Mouse (Mus musculus): ENCODE data around the gene Cyb561d2. TPM values are rescaled to one million over a fixed set of nuclear protein-coding genes. Genes with fewer than 3 reads are reported as not detected.
A peak's percentile ranks its signal among the peaks of the same experiment; 100 is the strongest.

Cyb561d2 gene
- polyA plus RNA-seq, 1 experiment, result 31.3 TPM

DNA sequence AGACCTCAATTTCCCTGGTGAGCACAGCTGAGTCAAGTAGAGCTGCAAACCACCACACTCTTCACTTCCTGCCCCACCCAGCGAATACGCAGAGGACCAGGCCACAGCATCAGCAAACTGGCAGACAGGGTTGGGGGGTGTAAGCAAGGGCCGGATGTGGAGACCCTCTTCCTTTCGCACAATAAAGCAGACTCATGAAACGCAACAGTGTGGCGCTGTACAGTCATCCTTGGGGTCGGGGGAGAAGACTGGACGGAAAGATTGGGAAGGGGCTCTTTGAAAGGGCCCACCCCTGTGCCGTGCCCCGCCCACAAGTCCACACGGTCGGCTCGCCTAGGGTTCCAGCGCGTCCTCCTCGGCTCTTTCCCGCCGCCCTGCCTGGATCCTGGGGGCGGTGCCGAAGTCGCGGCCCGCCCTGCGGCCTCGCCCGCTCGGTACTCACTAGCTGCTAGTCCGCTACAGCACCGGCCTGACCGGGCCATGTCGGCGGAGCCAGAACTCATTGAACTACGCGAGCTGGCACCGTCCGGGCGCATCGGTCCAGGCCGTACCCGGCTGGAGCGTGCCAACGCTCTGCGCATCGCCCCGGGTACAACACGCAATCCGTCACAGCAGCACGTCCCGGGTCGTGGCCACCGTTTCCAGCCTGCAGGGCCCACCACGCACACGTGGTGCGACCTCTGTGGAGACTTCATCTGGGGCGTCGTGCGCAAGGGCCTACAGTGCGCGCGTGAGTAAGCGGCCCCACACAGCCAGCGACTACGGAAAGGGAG, 9.3 kb upstream of the Cyb561d2 start, which contains the start of gene Rassf1:
Rassf1 (plus strand) TSS at position 439 of the 773 bp plus-strand sequence.
- Histone ChIP-seq H3K27ac (ENCODE audit: insufficient read depth, low read length) (no peak within 1 kb of the TSS), H3K4me3 (ENCODE audit: insufficient read depth, low read length) (peak within 1 kb of the TSS; percentile 6; the same call in 1 of the 2 replicates), H3K4me1 (ENCODE audit: control insufficient read depth, insufficient read depth, low read length) (peaks cover 1% of the 10 kb centered on the region; the same call in 1 of the 2 replicates)
- TF ChIP-seq CTCF (IDR thresholded peaks at IDR 0.05; ENCODE audit: extremely low read depth, insufficient read depth, low read length), result no peak
- TF ChIP-seq POLR2A (IDR thresholded peaks at IDR 0.05; ENCODE audit: extremely low read depth, insufficient read depth, low read length), result no peak

- no peak for TF ChIP-seq CTCF (IDR thresholded peaks at IDR 0.05; ENCODE audit: extremely low read depth, insufficient read depth, low read length)
- TF ChIP-seq POLR2A (IDR thresholded peaks at IDR 0.05; ENCODE audit: extremely low read depth, insufficient read depth, low read length), result no peak
- H3K4me3 ChIP-seq (ENCODE audit: insufficient read depth, low read length), result no peak overlapping the region
- H3K27ac ChIP-seq (ENCODE audit: insufficient read depth, low read length), result no peak overlapping the region
- H3K4me1 ChIP-seq (ENCODE audit: control insufficient read depth, insufficient read depth, low read length), result peaks cover 1% of the 10 kb centered on the region; the same call in 1 of the 2 replicates
Measured at GRCm38 (mm10) chr9:107550491-107551116, 8.6 kb upstream of the Cyb561d2 start.

DNA sequence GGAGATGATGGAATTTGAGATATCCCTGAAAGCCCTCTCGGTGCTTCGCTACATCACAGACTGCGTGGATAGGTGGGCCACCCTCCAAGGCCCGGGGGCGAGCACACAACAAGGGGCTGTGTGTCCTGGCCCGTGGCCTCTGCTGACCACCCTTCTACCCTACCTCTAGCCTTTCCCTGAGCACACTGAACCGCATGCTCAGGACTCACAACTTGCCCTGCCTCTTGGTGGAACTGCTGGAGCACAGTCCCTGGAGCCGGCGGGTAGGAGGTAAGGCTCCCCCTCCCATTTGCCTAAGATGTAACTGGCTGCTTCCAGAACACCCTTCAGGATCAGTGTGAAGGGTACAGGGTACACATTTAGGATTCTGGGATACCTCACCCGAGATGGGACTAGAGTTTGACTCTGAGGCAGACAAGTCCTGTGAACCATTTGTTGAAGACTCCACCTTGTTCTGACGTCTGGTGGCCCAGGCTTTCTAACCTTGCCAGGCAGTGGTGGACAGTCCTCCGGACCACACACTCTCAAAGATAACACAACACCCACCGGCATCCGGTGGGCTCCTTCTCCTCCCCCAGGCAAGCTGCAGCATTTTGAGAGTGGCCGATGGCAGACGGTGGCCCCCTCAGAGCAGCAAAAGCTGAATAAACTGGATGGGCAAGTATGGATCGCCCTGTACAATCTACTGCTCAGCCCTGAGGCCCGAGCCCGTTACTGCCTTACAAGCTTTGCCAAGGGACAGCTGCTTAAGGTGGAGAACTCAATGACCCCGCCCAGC, 7.5 kb upstream of the Cyb561d2 start:
- H3K4me1 ChIP-seq (ENCODE audit: control insufficient read depth, insufficient read depth, low read length), result peaks cover 1% of the 10 kb centered on the region; the same call in 1 of the 2 replicates
- H3K27ac ChIP-seq (ENCODE audit: insufficient read depth, low read length), result no peak overlapping the region
- TF ChIP-seq CTCF (IDR thresholded peaks at IDR 0.05; ENCODE audit: extremely low read depth, insufficient read depth, low read length), result no peak
- H3K4me3 ChIP-seq (ENCODE audit: insufficient read depth, low read length), result no peak overlapping the region

DNA sequence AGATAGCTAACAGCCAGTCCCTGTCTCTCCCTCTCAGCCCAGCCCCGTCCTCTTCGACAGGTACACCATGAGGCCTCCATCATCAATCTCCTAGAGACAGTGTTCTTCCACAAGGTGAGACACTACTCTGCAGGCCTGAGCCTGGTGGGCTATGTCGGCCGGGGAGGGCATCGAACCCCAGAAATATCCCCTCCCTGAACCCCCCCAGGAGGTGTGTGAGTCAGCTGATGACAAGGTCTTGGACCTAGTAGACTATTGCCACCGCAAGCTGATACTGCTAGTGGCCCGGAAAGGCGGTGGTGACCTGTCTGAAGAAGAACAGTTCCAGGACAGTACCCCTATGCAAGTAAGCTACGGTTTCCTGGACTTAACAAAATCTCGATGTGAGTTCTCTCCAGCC, 6.8 kb upstream of the Cyb561d2 start:
- no peak for TF ChIP-seq CTCF (IDR thresholded peaks at IDR 0.05; ENCODE audit: extremely low read depth, insufficient read depth, low read length)
- no peak for TF ChIP-seq POLR2A (IDR thresholded peaks at IDR 0.05; ENCODE audit: extremely low read depth, insufficient read depth, low read length)
- H3K27ac ChIP-seq (ENCODE audit: insufficient read depth, low read length), result no peak overlapping the region
- H3K4me3 ChIP-seq (ENCODE audit: insufficient read depth, low read length), result no peak overlapping the region
- H3K4me1 ChIP-seq (ENCODE audit: control insufficient read depth, insufficient read depth, low read length), result peaks cover 1% of the 10 kb centered on the region; the same call in 1 of the 2 replicates

DNA sequence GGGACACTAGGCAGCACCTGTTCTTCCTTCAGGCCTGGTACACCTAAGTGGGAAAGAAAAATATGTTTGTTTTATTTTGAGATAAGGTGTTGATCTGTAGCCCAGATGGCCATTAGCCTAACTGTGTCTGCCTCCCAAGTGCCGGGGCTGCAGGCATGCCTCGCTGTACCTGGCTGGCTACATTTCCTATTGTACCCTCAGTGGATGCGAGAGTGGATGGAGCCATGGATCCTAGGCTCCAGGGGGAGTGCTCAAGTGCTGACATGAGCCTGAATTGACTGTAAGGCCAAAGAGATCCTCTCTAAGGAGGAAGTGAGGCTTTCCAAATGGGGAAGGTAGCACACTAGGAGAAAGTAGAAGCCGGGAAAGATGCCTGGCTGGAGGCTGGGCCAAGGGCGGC, 6.0 kb upstream of the Cyb561d2 start:
- Histone ChIP-seq H3K4me3 (ENCODE audit: insufficient read depth, low read length) (no peak overlapping the region), H3K27ac (ENCODE audit: insufficient read depth, low read length) (no peak overlapping the region), H3K4me1 (ENCODE audit: control insufficient read depth, insufficient read depth, low read length) (0 out of 2 replicates have a peak, but pooled peaks cover 1% of the 10 kb centered on the region)
- TF ChIP-seq CTCF (IDR thresholded peaks at IDR 0.05; ENCODE audit: extremely low read depth, insufficient read depth, low read length) (no peak), POLR2A (IDR thresholded peaks at IDR 0.05; ENCODE audit: extremely low read depth, insufficient read depth, low read length) (no peak)

- TF ChIP-seq CTCF (IDR thresholded peaks at IDR 0.05; ENCODE audit: extremely low read depth, insufficient read depth, low read length), result no peak
- peak; percentile 40; the same call in 1 of the 2 replicates for TF ChIP-seq POLR2A (IDR thresholded peaks at IDR 0.05; ENCODE audit: extremely low read depth, insufficient read depth, low read length)
- H3K4me3 ChIP-seq (ENCODE audit: insufficient read depth, low read length), result peak within 1 kb of the TSS; percentile 7
- H3K4me1 ChIP-seq (ENCODE audit: control insufficient read depth, insufficient read depth, low read length), result 0 out of 2 replicates have a peak, but pooled peaks cover 1% of the 10 kb centered on the region
- H3K27ac ChIP-seq (ENCODE audit: insufficient read depth, low read length), result no peak within 1 kb of the TSS
Measured at GRCm38 (mm10) chr9:107547026-107547425, 5.0 kb upstream of the Cyb561d2 start, which contains the start of gene Zmynd10. Zmynd10 (plus strand) TSS chr9:107547298.

DNA sequence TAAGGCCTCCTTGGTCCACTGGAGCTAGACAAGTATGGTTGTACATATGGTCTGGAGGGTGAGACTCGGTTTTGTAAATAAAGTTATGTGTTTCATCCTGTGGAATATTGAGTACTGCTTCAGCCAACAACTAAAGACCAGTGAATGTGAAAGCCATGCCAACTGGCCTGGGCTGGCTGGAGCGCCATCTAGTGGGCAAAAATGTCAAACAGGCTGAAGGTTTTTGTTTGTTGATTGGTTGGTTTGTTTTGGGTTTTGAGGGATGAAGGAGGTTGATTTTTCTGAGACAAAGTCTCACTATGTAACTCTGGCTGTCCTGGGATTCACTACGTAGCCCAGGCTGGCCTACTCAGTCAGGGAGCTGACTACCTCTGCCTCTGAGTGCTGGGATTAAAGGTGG, 3.6 kb upstream of the Cyb561d2 start:
- TF ChIP-seq POLR2A (IDR thresholded peaks at IDR 0.05; ENCODE audit: extremely low read depth, insufficient read depth, low read length) (no peak), CTCF (IDR thresholded peaks at IDR 0.05; ENCODE audit: extremely low read depth, insufficient read depth, low read length) (peak; percentile 79)
- no peak overlapping the region for H3K27ac ChIP-seq (ENCODE audit: insufficient read depth, low read length)
- H3K4me3 ChIP-seq (ENCODE audit: insufficient read depth, low read length), result no peak overlapping the region
- H3K4me1 ChIP-seq (ENCODE audit: control insufficient read depth, insufficient read depth, low read length), result no peaks in the 10 kb centered on the region

DNA sequence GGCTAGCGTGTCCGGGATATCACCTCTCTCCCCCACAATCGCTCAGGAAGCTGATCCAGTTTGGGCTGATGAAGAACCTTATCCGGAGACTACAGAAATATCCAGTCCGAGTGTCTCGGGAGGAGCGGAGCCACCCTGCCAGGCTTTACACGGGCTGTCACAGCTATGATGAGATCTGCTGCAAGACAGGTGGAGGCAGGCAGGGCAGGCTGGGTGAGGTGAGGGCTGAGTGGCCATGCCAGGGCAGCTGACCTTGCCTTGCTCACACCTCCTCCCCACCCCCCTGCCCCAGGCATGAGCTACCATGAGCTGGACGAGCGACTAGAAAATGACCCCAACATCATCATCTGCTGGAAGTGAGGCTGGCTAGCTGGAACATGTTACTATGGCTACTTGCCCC, 3.2 kb upstream of the Cyb561d2 start:
- Histone ChIP-seq H3K27ac (ENCODE audit: insufficient read depth, low read length) (no peak overlapping the region), H3K4me3 (ENCODE audit: insufficient read depth, low read length) (no peak overlapping the region), H3K4me1 (ENCODE audit: control insufficient read depth, insufficient read depth, low read length) (no peaks in the 10 kb centered on the region)
- TF ChIP-seq CTCF (IDR thresholded peaks at IDR 0.05; ENCODE audit: extremely low read depth, insufficient read depth, low read length), result no peak
- no peak for TF ChIP-seq POLR2A (IDR thresholded peaks at IDR 0.05; ENCODE audit: extremely low read depth, insufficient read depth, low read length)

- no peak for TF ChIP-seq CTCF (IDR thresholded peaks at IDR 0.05; ENCODE audit: extremely low read depth, insufficient read depth, low read length)
- no peak for TF ChIP-seq POLR2A (IDR thresholded peaks at IDR 0.05; ENCODE audit: extremely low read depth, insufficient read depth, low read length)
- no peaks in the 10 kb centered on the region for H3K4me1 ChIP-seq (ENCODE audit: control insufficient read depth, insufficient read depth, low read length)
Measured at GRCm38 (mm10) chr9:107544729-107545128, 2.7 kb upstream of the Cyb561d2 start.

More at GRCm38 (mm10) chr9:107544729-107545128, 2.7 kb upstream of the Cyb561d2 start:
- no peak overlapping the region for H3K27ac ChIP-seq (ENCODE audit: insufficient read depth, low read length)
- H3K4me3 ChIP-seq (ENCODE audit: insufficient read depth, low read length), result no peak overlapping the region

Data from cortical plate, adult 2 months (tissue).